Mouse (Mus musculus): ENCODE data around the gene Ankrd22. TPM values are rescaled to one million over a fixed set of nuclear protein-coding genes. Genes with fewer than 3 reads are reported as not detected.
"Not testable (repeated sequence)": the region's sequence is repeated elsewhere in the genome, so short reads cannot be mapped to it uniquely, and the experiment has no call there.

Ankrd22 gene
- polyA plus RNA-seq (2015; fragmentation: Nextera tagmentation; extraction: Ambion mirVana): not detected in 2 replicates

DNA sequence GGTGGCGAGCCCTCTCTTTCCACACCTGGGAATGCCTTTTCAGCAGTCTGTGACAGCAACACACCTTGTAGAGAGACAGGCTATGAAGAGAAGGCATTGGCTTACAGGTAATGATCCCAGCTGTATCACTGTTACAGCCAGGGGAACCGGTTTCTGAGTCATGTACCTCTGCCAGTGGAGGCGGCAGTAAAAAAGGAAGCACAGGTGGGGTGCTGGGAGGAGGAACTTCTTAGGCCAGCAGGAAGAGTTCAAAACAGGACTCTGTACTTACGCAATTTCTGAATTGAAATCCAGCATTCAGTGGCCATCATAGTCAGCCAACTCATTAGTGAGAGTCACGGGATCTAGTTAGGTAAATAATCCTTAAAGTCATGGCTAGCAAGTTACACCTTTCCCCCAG is at the start of gene Ankrd22:
Gene Ankrd22 (minus strand): TSS at position 163 of the 400 bp plus-strand sequence.
- no peak within 1 kb of the TSS for H3K4me2 ChIP-seq (ENCODE audit: low read length)
- no peak within 1 kb of the TSS for H3K4me3 ChIP-seq (ENCODE audit: low read depth, low read length)
- H3K27me3 ChIP-seq (ENCODE audit: control insufficient read depth, insufficient read depth, low read depth, low read length): no peaks in the 10 kb centered on the region
- no peaks in the 10 kb centered on the region for H3K9me3 ChIP-seq (replicated peaks; ENCODE audit: control insufficient read depth, low read length, poor library complexity, severe bottlenecking)
- no peak within 1 kb of the TSS for H3K9ac ChIP-seq (ENCODE audit: low read depth, low read length)
- H3K36me3 ChIP-seq (ENCODE audit: control insufficient read depth, insufficient read depth, low read length): no peaks in the 10 kb centered on the region
- H3K4me1 ChIP-seq (ENCODE audit: control insufficient read depth, insufficient read depth, low read length): no peaks in the 10 kb centered on the region
- ATAC-seq: no peak
- 80% methylated on average over 5 of the region's 5 CpGs for WGBS
- no peak within 1 kb of the TSS for H3K27ac ChIP-seq (ENCODE audit: low read length)

DNA sequence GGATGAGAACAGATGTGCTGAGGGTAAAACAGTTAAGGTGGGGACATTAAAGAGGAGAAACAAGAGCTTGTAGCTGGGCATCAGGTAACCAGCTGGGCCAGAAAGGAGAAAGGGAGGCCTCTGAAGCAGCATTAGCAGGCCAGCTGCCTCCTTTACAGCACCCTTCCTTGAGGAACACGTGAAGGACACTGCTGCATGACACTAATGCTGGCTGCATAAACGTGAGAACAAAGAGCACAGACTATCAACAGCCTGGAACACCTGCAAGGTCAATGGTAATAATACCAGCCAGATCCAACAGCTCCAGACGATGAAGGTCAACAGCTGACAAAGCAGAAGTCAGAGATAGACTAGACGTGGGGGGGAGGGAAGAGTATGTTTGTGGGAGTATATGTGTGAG is 48.3 kb upstream of the Ankrd22 start:
- Histone ChIP-seq H3K27ac (ENCODE audit: low read length) (no peak overlapping the region), H3K36me3 (ENCODE audit: control insufficient read depth, insufficient read depth, low read length) (no peaks in the 10 kb centered on the region), H3K9ac (ENCODE audit: low read depth, low read length) (no peak overlapping the region), H3K4me3 (ENCODE audit: low read depth, low read length) (no peak overlapping the region), H3K27me3 (ENCODE audit: control insufficient read depth, insufficient read depth, low read depth, low read length) (no peaks in the 10 kb centered on the region), H3K4me2 (ENCODE audit: low read length) (no peak overlapping the region), H3K4me1 (ENCODE audit: control insufficient read depth, insufficient read depth, low read length) (peaks cover 4% of the 10 kb centered on the region; the same call in 1 of the 2 replicates), H3K9me3 (replicated peaks; ENCODE audit: control insufficient read depth, low read length, poor library complexity, severe bottlenecking) (no peaks in the 10 kb centered on the region)
- ATAC-seq: no peak
- WGBS: 61% methylated on average over 4 of the region's 4 CpGs

DNA sequence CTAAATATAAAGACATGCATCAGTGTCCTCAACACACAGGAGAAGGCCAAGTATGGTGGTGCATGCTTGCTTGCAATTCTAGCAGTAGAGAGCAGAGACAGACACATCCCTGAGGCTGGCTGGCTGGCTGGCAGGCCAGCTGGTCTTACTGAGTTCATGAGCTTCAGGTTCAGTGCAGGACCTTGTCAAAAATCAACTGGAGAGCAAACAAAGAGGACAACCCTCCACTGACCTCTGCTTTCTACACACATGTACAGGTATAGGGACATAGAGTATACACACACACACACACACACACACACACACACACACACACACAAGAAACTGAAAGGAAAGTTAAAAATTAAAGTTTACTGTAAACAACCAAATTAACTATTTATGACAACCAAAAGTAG is 47.4 kb upstream of the Ankrd22 start:
- H3K9ac ChIP-seq (ENCODE audit: low read depth, low read length): no peak overlapping the region
- H3K4me2 ChIP-seq (ENCODE audit: low read length): no peak overlapping the region
- no peaks in the 10 kb centered on the region for H3K36me3 ChIP-seq (ENCODE audit: control insufficient read depth, insufficient read depth, low read length)
- no peaks in the 10 kb centered on the region for H3K9me3 ChIP-seq (replicated peaks; ENCODE audit: control insufficient read depth, low read length, poor library complexity, severe bottlenecking)
- no peak overlapping the region for H3K27ac ChIP-seq (ENCODE audit: low read length)
- no peaks in the 10 kb centered on the region for H3K27me3 ChIP-seq (ENCODE audit: control insufficient read depth, insufficient read depth, low read depth, low read length)
- H3K4me3 ChIP-seq (ENCODE audit: low read depth, low read length): no peak overlapping the region
- ATAC-seq: no peak
- peaks cover 4% of the 10 kb centered on the region; the same call in 1 of the 2 replicates for H3K4me1 ChIP-seq (ENCODE audit: control insufficient read depth, insufficient read depth, low read length)

DNA sequence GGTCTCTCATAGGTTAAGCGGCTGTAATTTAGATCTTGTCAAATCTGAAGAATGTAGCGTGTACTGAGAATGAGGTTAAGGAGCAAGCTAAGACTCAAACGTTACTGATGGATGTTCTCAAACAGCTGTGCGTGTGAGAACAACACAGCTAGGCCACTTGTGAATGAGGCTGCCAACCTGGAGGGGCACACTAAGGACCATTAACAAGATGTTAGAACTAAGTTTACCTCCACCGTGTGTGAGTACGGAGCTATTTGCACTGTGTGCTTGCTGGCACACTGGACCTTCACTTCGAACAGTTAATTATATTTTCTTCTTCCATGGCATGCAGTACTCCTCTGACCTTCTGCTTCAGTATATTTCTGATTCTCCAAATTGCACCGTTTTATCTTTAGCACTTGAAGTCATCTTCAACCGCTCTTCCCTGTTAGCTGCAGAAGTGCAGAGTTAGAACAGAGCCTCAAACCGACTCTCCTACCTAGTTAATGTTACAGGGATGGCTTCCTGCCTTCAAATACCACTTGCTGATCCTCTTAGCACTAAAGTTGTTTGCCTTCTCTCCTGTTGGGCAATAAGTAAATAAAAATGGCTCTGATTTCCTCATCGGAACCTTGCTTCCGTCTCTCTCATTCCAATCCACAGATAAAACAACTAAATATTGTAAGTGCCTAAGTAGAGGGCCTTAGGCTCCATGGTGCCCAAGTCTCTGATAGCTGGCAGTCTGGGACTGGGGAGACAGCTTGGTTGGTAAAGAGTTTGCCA is 46.8 kb upstream of the Ankrd22 start:
- WGBS: 92% methylated on average over 12 of the region's 12 CpGs
- Histone ChIP-seq H3K9me3 (replicated peaks; ENCODE audit: control insufficient read depth, low read length, poor library complexity, severe bottlenecking) (no peaks in the 10 kb centered on the region), H3K36me3 (ENCODE audit: control insufficient read depth, insufficient read depth, low read length) (no peaks in the 10 kb centered on the region), H3K4me1 (ENCODE audit: control insufficient read depth, insufficient read depth, low read length) (peaks cover 4% of the 10 kb centered on the region; the same call in 1 of the 2 replicates), H3K27ac (ENCODE audit: low read length) (no peak overlapping the region), H3K4me3 (ENCODE audit: low read depth, low read length) (no peak overlapping the region), H3K9ac (ENCODE audit: low read depth, low read length) (no peak overlapping the region), H3K27me3 (ENCODE audit: control insufficient read depth, insufficient read depth, low read depth, low read length) (no peaks in the 10 kb centered on the region), H3K4me2 (ENCODE audit: low read length) (no peak overlapping the region)
- no peak for ATAC-seq

DNA sequence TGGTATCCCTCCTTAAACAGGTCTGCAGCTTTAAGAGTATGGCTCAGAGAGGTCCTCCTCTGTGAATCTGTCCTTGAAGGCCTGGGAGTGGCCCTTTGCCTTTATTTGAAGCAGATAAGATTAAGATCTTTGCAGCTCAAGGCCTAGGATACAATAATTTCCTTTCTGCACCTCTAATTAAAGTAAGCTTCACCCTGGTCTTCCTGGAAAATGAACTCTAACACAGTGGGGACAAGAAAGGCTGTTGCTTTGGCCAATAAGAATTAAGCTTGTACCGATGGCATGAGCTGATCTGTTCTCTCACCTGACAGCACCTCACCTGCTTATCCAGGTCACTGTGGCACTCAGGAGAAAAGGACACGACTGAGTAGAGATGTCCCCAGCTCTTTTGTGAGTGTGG is 45.0 kb upstream of the Ankrd22 start:
- no peaks in the 10 kb centered on the region for H3K27me3 ChIP-seq (ENCODE audit: control insufficient read depth, insufficient read depth, low read depth, low read length)
- no peak overlapping the region for H3K4me3 ChIP-seq (ENCODE audit: low read depth, low read length)
- H3K27ac ChIP-seq (ENCODE audit: low read length): no peak overlapping the region
- WGBS: 62% methylated on average over 2 of the region's 2 CpGs
- no peak overlapping the region for H3K9ac ChIP-seq (ENCODE audit: low read depth, low read length)
- ATAC-seq: no peak
- no peaks in the 10 kb centered on the region for H3K9me3 ChIP-seq (replicated peaks; ENCODE audit: control insufficient read depth, low read length, poor library complexity, severe bottlenecking)
- no peaks in the 10 kb centered on the region for H3K4me1 ChIP-seq (ENCODE audit: control insufficient read depth, insufficient read depth, low read length)
- H3K4me2 ChIP-seq (ENCODE audit: low read length): no peak overlapping the region
- no peaks in the 10 kb centered on the region for H3K36me3 ChIP-seq (ENCODE audit: control insufficient read depth, insufficient read depth, low read length)

DNA sequence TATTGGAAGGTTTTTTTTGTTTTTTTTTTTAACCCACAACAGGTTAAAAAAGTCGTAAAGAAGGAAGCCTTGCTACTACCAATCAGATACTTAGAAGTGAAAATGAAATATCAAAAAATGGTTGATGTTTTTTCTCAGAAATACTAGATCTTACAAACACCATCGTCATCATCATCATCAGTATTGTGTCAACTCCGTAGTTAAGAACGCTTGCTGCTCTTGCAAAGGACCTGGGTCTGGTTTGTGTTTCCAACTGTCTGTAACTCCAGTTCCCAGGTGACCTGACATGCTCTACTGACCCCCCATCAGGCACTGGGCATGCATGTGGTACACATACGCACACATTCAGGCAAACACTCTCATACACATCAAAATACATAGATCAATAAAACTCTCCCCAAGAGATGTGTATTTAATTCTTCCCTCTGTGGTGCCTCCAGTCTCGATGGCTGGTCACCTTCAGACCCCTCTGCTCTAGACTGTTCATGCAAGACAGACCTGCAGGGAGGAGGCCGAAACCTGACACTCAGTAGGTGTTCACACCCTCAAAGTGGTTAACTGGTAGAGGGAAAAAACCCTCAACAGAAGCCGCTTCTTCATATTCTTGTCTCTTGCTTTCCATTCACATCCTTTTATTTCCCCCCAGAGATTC is 44.2 kb upstream of the Ankrd22 start:
- no peak for ATAC-seq
- Histone ChIP-seq H3K27me3 (ENCODE audit: control insufficient read depth, insufficient read depth, low read depth, low read length) (no peaks in the 10 kb centered on the region), H3K4me3 (ENCODE audit: low read depth, low read length) (no peak overlapping the region), H3K36me3 (ENCODE audit: control insufficient read depth, insufficient read depth, low read length) (no peaks in the 10 kb centered on the region), H3K27ac (ENCODE audit: low read length) (no peak overlapping the region), H3K9ac (ENCODE audit: low read depth, low read length) (no peak overlapping the region), H3K4me2 (ENCODE audit: low read length) (no peak overlapping the region), H3K4me1 (ENCODE audit: control insufficient read depth, insufficient read depth, low read length) (no peaks in the 10 kb centered on the region), H3K9me3 (replicated peaks; ENCODE audit: control insufficient read depth, low read length, poor library complexity, severe bottlenecking) (no peaks in the 10 kb centered on the region)
- 88% methylated on average over 8 of the region's 8 CpGs for WGBS

DNA sequence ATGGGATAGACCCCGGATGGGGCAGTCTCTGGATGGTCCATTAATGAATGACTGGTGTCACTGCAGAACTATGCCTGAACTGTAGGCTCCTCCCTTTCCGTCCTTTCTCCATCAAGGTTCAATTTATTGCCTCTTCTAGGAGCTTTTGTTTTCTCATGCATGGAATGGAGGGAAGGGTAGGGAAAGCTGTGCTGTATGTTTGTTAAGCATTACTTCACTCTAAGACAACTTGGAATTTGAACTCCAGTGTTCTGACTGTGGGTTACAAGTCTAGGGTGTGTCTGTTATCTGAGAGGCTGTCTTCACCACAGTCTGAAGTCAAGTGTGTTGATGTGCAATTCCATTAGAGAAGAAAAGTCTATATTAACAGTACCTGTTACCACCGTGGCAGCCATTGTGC is 43.2 kb upstream of the Ankrd22 start:
- H3K4me3 ChIP-seq (ENCODE audit: low read depth, low read length): no peak overlapping the region
- H3K4me2 ChIP-seq (ENCODE audit: low read length): no peak overlapping the region
- no peaks in the 10 kb centered on the region for H3K36me3 ChIP-seq (ENCODE audit: control insufficient read depth, insufficient read depth, low read length)
- no peaks in the 10 kb centered on the region for H3K27me3 ChIP-seq (ENCODE audit: control insufficient read depth, insufficient read depth, low read depth, low read length)
- no peaks in the 10 kb centered on the region for H3K9me3 ChIP-seq (replicated peaks; ENCODE audit: control insufficient read depth, low read length, poor library complexity, severe bottlenecking)
- no peak overlapping the region for H3K27ac ChIP-seq (ENCODE audit: low read length)
- H3K9ac ChIP-seq (ENCODE audit: low read depth, low read length): no peak overlapping the region
- 86% methylated on average over 3 of the region's 3 CpGs for WGBS
- no peaks in the 10 kb centered on the region for H3K4me1 ChIP-seq (ENCODE audit: control insufficient read depth, insufficient read depth, low read length)
- ATAC-seq: no peak

GRCm38 (mm10) chr19:34206760-34207440 is 41.0 kb upstream of the Ankrd22 start:
- Histone ChIP-seq H3K4me1 (ENCODE audit: control insufficient read depth, insufficient read depth, low read length) (no peaks in the 10 kb centered on the region), H3K4me2 (ENCODE audit: low read length) (no peak overlapping the region), H3K27ac (ENCODE audit: low read length) (no peak overlapping the region), H3K9me3 (replicated peaks; ENCODE audit: control insufficient read depth, low read length, poor library complexity, severe bottlenecking) (no peaks in the 10 kb centered on the region), H3K4me3 (ENCODE audit: low read depth, low read length) (no peak overlapping the region), H3K36me3 (ENCODE audit: control insufficient read depth, insufficient read depth, low read length) (no peaks in the 10 kb centered on the region), H3K9ac (ENCODE audit: low read depth, low read length) (no peak overlapping the region), H3K27me3 (ENCODE audit: control insufficient read depth, insufficient read depth, low read depth, low read length) (no peaks in the 10 kb centered on the region)
- ATAC-seq: no peak
- 91% methylated on average over 8 of the region's 8 CpGs for WGBS

GRCm38 (mm10) chr19:34206128-34206527 is 40.3 kb upstream of the Ankrd22 start:
- not testable (repeated sequence) for ATAC-seq
- 88% methylated on average over 3 of the region's 4 CpGs for WGBS

More at GRCm38 (mm10) chr19:34206128-34206527, 40.3 kb upstream of the Ankrd22 start:
- not testable (repeated sequence) for H3K9me3 ChIP-seq (replicated peaks; ENCODE audit: control insufficient read depth, low read length, poor library complexity, severe bottlenecking); H3K4me2 ChIP-seq (ENCODE audit: low read length); H3K4me3 ChIP-seq (ENCODE audit: low read depth, low read length); H3K4me1 ChIP-seq (ENCODE audit: control insufficient read depth, insufficient read depth, low read length); H3K27ac ChIP-seq (ENCODE audit: low read length); H3K9ac ChIP-seq (ENCODE audit: low read depth, low read length); H3K27me3 ChIP-seq (ENCODE audit: control insufficient read depth, insufficient read depth, low read depth, low read length); H3K36me3 ChIP-seq (ENCODE audit: control insufficient read depth, insufficient read depth, low read length)

Data from midbrain, embryonic 16.5 days (tissue).